Mouse (Mus musculus) left cerebral cortex, postnatal 14 days (tissue): ENCODE results near the gene Jchain. TPM values are rescaled to one million over a fixed set of nuclear protein-coding genes. Genes with fewer than 3 reads are reported as not detected.
"Not testable (repeated sequence)": the region's sequence is repeated elsewhere in the genome, so short reads cannot be mapped to it uniquely, and the experiment has no call there.

Source experiments
- DNase-seq, 2 experiments: peaks; one replicate each; pipeline ENCODE4 v3.0.0; 2021 to 2022; ENCODE audit warnings: low spot score in 2 of 2, mixed read lengths in 1 of 2
- intact Hi-C: fragments of 180-260 bp; cut with DNase I; formaldehyde crosslinking; loops from one replicate; pipeline ENCODE4 v1.15.1; 2025
- long read RNA-seq, 2 experiments: library from polyadenylated mRNA; stranded (forward); transcript quantifications; one replicate each; pipeline ENCODE4 v2.0.0; 2021
- total RNA-seq, 2 experiments: library from RNA; stranded (reverse); gene quantifications; 2 replicates each; pipeline ENCODE4 v1.2.3; 2021

Jchain gene
- total RNA-seq, result under 1 TPM; 0.20 to 0.34 TPM
- long read RNA-seq, experiment 1, result 0 reads
- long read RNA-seq, experiment 2, partial matches to known transcripts, result 0 of 1 reads
- long read RNA-seq, experiment 2, other reads (novel, unspliced or antisense), result 1 of 1 reads

DNA sequence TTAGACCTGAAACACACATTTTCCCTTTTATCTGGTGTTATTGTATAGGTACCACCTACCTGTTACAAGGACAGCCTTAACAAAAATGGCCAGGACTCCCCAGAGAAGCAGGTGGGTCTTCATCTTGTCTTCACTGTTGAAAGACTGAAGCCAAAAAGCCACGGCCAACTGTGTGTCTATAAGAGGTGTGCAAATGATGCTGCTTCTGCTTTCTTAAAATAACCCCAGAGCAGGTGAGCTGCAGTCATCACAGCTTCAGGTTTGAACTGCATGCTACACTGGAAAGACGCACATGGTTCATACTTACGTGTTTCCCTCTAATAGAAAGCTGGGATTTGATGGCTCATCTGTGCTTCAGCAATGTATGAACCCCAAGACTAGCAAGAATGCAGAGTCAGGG lies at the start of gene Jchain:
Gene Jchain, minus strand, starts transcription at position 235 of the 400 bp plus-strand sequence.
- intact Hi-C loops, result no loop called here
- DNase-seq, result no peak

DNA sequence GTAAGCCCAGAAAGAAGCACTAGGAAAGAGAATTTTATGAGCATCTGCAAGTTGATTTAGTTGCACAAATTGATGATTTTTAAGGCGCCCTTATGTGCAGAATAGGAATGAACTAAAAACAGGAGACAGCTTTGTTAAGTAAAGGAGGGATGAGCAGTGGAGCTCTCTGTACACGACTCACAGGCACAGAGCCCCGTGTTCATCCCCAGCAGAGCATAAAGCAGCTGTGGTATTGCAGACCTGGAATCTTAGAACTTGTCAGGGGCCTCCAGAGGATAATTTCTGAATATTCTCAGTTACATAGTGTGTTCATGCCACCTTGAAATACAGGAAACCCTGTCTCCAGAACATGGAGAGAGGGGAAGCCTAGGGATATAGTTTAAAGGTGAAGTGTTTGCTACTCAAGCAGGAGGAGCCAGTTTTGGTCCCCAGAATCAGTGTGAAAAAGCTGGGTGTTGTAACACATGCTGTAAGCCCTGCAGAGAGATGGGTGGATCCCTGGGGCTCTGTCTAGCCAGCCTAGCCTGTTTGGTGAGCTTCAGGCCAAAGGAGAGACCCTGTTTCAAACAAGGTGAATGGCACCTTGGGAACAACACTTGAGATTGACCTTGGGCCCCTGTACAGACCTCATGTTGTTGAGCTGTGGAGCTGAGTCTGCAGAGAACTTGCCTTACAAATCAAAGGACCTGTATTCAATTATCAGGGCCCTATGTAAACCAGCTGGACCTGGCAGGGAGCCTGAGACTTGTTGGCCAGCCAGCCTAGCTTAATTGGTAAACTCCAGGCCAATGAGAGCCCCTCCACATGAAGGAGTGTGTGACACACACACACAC lies 48.0 kb upstream of the Jchain start:
- no peak for DNase-seq
- intact Hi-C loops, result no loop called here

DNA sequence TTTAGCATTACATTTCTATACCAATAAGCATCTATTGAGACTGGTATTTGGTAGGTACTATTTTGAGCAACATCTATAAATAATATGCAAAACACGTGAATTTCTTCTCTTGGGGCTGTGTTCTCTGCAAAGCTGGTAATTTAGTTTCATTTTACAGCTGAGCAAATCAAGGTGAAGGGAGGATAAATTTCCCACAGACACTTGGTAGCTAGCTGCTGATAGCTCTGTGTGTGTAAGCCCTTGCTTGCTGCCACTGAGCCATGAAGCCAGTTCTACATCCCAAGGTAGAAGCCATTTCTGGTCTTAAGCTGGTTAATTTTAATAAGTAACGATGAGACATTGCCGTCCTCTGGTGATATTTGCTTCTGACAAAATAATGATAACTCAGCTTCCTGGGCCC lies 47.1 kb upstream of the Jchain start:
- intact Hi-C loops, result no loop called here
- no peak for DNase-seq

DNA sequence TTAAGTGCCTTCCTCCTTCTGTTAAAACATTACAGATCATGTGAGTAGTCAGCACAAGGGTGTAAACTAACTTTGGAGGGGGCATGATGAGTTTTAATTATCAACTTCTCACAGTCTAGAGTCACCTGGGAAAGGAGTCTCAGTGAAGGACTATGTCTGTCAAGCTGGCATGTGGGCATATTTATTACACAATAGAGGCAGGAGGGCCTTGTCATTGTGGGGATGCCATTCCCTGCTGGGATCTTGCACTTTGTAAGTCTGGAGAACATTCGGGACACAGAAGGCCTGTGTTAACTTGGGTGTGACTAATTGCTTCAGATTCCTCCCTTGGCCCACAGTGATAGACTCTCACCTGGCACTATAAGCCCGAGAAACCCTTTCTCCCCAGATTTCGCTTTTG lies 41.9 kb upstream of the Jchain start:
- intact Hi-C loops, result no loop called here
- DNase-seq, result no peak

DNA sequence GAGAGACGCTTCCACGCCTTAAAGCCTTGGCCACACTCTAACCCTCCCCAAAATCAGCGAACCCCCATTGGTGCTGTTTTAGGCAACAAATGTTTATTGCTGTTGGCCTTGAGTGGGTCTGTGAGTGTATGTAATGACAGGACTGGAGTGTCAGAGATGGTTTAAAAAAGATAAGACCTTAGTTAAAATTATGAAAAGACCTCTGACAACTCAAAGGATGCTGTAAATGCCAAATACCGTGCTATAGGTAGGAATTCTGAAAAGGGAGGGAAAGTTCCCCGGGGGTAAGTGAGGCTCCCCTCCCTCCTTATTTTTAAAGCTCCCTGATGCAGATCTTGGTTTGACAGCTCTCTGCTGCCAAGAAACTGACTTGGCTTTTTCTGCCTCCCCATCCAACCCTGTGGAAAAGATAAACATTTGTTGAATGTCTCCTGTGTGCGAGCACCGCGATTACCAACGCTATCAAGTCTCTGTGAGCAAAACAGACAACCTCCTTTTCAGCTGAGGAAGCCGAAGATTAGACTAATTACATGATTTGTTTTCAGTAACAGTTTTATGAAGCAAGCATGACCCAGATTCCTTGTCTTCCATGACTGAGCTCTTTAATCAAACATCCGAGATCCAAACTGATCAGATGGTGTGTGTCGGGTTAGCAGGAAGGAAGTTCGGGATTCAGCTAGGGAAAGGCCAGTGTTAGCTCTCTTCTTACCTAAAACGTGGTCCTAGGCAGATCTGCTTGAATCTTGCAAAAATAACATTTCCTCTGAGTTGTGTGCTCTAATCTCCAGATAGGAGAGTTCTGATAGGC lies 38.5 kb upstream of the Jchain start:
- intact Hi-C loops, result no loop called here

DNA sequence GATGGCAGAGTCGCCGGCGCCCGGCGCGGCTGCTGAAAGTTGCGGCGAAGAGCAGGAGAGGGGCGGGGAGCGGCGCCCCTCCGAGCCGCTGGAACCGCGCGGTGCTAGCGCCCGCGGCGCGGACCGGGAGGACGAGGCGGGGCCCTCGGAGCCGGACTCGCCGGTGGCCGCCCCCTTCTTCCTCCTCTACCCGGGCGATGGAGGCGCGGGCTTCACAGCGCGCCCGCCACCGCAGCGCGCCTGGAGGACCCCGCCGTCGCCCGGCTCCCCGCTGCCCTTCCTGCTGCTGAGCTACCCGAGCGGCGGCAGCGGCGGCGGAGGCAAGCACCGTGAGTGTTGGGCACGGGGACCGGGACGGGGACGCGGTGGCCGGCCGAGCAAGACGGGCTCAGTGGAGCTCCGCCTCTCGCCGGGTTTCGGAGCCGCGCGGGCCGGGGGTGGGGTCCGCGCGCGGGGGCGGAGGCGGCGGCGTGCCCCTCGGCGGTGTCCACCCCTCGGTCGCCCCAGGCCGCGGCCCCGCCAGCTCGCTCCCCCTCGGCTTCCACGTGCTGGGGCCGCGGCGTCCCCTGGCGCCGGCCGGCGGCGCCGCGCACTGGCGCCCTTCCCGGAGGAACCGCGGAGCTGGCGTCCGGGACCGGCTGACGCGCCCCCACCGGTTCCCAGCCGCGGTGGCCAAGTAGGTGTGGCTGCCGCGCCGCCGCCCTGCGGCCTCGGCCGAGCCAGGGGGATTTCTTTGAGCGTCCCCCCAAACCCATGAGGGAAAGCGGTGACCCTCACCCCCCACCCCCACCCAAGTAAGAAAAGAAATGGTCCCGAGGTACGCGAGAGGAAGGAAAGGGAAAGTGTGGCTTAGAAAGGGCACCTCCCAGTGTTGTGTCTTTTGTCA lies 37.7 kb upstream of the Jchain start:
- peak in 1 of 2 experiments; percentile 46 for DNase-seq
- intact Hi-C loops, result no loop called here

More for the DNA sequence above, 38.5 kb upstream of the Jchain start:
- DNase-seq, result no peak

DNA sequence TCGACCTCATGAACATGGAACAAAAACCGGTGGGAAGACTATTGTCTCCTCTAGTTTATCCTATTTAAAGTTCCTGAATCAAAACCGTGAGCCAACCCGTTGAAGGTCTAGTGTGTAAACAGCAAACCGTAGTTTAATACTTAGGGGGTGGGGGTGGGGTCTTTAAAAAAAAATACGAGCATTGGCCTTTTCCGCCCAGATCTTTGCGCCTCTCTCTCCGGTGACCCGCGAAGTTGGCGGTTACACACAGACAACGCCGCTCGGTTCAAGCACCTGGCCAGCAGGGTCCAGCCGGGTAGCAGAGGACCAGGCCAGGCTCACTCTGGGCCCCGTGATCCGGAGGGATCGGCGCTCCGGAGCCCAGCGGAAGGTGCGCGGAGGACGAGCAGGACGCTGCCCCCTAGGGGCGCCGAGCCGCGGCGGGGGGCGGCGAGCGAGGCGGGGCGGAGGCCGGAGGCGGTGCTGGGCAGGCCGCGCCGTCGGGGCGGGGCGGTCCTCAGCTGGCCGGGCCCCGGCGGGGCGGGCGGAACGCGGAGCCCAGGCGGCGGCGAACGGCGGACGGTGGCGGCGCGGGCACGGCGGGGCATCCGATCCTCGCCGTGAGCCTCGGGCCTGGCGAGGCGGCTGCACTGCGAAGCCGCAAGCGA lies 36.9 kb upstream of the Jchain start, which contains the start of gene Rufy3:
Gene Rufy3, plus strand, starts transcription at position 540 of the 647 bp plus-strand sequence.
- intact Hi-C loops, result no loop called here
- DNase-seq, result peak in 1 of 2 experiments; percentile 72

DNA sequence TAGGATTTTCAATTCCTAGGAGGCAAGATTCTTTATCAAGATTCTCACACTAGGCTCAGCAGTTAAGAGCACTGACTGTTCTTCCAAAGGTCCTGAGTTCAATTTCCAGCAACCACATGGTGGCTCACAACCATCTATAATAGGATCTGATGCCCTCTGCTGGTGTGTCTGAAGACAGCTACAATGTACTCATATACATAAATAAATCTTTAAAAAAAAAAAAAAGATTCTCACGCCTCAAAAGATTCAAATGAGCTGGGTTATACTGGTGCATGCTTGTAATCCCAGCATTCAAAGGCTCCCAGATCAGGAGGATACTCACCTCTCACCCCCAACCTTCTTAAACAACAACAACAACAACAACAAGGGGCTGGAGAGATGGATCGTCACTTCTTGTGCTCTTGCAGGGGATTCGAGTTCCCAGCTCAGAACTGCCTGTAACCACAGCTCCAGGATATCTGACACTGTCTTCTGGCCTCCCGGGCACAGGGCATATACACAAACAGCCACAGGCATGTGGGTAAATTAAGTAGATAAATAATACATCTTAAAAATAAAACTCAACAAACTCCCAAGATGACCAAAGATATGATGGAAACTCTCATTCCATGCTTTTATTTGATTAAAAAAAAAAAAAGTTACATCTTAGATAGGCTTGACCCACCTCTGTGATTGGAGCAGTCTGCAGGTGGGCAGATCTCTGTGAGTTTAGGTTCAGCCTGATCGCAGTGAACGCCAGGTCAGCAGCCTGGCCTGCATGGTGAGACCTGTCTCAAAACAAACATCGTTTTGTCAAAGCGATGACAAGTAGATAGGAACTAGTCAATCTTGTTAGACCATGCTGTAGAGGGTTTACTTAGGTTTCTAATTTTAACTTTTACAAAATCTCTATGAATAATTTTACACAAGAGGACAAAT lies 35.4 kb upstream of the Jchain start:
- intact Hi-C loops, result no loop called here
- no peak for DNase-seq

DNA sequence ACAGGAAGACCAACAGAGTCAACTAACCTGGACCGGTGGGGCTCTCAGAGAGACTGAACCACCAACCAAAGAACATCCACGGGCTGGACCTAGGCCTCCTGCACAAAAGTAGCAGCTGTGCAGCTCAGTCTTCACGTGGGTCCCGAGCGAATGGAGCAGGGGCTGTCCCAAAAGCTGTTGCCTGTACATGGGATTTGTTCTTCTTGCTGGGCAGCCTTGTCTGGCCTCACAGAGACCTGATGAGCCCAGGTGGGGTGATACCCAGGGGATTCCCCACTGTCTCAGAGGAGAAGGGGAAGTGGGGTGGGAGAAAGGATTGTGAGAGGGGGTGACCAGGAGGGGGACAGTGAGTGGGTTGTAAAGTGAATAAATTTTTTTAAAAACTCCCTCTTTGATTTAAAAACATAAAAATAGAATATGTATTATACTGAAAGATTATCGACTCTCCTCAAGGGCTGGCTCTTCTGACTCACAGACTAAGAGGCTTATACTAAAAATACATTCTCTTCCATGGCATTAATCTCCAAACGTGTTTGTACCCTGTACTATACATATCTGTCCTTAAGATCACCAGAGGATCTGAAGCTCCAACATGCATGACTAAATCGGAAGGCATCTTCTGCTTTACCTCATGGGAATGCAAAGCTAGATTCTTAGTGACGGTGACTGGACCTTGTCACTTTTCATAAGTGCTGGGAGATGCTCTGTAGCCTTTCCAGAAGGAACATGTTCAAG lies 33.6 kb upstream of the Jchain start:
- no peak for DNase-seq
- intact Hi-C loops, result no loop called here

DNA sequence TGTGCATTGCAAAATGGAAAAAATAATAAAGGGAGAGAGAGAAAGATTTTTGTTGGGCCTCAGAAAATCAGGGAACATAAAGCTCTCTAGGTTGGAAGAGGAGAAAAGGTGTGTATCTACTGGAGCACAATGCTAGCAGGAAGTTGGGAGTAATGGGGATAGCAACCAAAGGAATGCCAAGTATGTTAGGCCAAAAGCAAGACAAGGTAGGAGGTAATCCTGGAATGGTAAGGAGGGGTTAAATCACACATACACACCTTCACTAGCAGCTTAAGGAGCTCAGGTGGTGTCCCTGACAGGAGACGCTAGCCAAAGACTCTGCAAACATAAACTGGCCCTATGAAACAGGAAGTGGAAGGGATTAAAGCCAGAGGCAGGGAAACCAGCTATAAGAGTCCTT lies 31.3 kb upstream of the Jchain start:
- intact Hi-C loops, result no loop called here
- no peak for DNase-seq

DNA sequence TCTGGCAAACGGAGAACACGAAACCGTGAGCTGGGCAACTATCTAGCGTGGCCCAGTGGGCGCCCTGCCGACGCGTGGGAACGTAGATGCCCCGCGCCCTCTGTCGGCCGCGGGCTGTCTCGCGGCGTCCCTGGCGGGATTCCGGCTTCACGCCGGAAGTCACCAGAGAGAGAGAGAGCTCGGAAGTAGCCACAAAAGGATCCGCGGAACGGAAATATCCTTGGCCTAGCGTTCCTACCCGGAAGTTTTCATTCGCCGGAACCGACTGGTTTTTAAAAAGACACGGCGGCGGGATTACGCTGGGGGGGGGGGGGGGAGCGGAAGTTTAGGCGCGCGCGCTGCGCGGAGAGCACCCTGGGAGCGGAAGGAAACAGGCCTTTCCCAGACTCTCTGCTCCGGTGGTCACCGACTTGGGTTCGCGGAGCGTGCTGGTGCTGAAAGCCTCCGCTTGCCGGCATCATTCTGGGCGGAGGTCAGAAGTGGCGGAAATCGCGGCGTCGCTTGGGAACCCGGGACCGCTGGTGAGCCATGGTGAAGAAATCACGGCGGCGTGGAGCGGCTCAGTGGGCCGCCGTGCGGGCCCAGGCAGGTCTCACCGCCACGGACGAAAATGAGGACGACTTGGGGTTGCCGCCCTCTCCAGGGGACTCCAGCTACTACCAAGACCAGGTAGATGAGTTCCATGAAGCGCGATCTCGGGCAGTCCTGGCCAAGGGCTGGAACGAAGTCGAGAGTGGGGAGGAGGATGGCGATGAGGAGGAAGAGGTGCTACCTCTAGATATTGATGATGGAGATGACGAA lies 26.6 kb upstream of the Jchain start, which contains the start of gene Utp3:
Gene Utp3, plus strand, starts transcription at position 377 of the 801 bp plus-strand sequence.
- intact Hi-C loops, result no loop called here
- DNase-seq, result peak; percentile 98 to 99

DNA sequence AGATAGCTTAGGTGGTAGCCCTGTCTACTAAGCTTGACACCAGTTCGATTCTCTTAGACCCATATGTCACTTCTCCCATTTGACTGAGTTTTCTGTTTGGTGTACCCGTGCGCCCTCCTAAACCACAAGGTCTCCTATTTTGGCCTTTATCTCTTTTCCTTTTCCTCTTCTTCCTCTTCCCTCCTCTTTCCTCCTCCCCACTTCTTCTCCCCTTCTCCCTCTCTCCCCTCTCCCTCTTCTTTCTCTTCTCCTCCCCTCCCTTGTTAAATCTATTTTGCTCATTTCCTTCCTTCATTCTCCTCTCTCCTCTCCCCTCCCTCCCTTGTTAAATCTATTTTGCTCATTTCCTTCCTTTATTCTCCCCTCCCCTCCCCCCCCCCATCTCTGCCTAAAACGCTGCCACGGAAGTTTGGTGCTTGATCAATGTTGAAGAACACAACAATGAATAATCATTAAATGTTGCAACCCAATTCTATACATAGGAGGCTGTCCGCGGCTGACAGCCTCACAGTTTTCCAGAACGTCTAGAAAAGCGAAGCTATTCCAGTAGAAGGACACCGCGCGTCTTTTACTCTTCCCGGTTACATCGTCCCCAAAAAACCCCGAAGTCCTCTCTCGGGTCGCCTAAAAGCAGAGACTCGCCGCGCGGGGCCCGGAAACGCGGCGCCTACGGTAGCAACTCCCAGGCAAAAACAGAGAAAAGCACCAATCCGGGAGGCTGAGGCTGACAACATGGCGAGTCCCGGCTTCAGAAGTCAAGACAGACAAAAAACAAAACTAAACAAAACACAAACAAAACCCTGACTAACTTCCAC lies 25.8 kb upstream of the Jchain start:
- intact Hi-C loops, result no loop called here

DNA sequence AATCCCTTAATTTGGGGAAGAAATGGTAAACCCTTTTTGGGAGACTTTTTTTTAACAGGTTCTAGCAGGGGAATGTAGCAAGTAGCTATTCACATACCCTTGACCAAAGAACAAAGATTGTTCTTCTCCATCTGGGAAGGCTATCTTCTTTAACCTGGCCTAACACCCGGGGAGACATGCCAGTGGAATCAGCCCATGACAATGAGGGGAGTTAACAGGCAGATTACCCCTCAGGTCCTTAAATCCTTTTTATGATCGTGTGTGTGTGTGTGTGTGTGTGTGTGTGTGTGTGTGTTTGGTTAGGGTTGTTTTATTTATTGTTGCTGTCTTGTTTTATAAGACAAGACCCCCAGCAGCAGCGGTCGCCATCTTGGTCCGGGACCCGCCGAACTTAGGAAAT lies 17.8 kb upstream of the Jchain start:
- DNase-seq, result no peak
- intact Hi-C loops, result no loop called here

More for the DNA sequence above, 25.8 kb upstream of the Jchain start:
- no peak for DNase-seq

DNA sequence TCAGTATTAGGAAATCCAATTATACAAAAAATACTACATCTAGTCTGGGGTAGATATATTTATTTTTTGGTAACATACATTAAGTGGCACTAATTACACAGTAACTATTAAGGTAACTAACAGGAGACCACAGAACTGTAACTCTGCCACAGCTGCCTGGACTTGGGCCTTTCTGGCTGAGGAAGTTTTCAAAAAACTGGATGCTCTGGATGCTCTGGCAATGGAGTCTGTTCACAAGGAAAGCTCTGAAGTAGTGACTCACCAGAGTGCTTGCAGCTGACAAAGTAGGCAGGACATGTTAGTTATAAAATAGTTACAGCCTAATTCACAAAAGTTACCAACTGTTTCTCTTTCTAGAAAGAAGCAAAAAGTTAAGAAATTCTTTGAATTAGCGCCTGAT lies 16.7 kb upstream of the Jchain start:
- intact Hi-C loops, DNase-seq: not testable (repeated sequence)

DNA sequence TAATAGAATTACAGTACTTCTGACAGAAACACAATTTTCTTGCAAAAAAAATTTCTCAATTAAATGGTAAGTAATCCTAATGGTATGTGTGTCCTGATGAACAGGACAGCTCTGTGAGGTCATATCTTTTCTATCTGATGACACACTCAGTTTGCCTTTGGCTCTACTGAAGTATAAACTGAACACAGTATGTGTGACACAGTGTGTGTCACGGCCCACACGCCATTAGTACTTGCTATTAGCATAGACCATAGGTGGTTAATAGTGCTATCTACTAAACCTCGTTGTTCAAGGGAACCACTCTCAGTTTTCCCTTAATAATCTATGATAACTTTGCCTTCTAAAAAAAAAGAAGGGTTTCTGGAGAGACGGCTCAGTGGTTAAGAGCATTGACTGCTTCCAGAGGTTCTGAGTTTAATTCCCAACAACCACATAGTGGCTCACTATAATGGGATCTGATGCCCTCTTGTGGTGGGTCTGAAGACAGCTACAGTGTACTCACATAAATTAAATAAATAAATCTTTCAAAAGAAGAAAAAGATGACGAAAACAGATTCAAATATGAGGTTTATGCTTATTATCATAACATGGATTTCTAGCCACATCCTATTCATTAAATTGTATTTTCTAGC lies 15.1 kb upstream of the Jchain start:
- DNase-seq, result peak; percentile 52 to 65

More for the DNA sequence above, 15.1 kb upstream of the Jchain start:
- intact Hi-C loops, result no loop called here
